Mouse (Mus musculus) cerebellum, postnatal 4 days (tissue): ENCODE measurements around the gene Ugcg.

Experiments
- DNase-seq, 2 experiments: peaks; one replicate each; pipeline ENCODE4 v3.0.0; 2022; ENCODE audit warnings: low spot score in 2 of 2, mixed read lengths in 1 of 2

Gene Ugcg

DNA sequence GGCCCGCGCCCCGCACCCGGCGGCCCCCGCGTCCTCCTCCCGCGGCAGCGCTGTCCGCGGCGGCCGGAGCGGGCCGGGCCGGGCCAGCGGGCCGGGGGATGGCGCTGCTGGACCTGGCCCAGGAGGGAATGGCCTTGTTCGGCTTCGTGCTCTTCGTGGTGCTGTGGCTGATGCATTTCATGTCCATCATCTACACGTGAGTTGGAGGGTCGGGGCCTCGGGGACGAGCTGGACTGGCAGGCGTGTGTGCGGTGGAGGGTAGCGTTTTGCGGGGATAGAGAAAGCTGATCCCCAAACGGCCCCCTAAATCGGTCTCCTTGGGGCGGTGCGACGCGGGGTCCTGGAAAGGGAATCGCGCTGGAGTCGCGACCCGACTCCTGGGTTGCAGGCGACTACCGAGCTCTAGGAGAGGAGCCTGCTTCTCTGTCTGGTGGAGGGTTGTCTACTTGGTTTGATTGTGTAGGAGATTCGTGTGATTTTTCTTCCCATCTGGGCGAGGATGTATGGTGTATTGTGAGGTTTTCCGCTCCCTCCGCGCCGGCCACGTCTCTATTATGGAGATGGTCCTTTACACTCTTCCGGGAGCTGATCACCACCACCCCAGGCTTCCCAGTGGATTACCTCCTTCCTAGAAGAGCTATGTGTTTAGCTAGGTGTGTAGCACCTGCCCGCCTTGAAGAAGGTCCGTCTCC is 635 bp downstream of the Ugcg start:
- no peak for DNase-seq

DNA sequence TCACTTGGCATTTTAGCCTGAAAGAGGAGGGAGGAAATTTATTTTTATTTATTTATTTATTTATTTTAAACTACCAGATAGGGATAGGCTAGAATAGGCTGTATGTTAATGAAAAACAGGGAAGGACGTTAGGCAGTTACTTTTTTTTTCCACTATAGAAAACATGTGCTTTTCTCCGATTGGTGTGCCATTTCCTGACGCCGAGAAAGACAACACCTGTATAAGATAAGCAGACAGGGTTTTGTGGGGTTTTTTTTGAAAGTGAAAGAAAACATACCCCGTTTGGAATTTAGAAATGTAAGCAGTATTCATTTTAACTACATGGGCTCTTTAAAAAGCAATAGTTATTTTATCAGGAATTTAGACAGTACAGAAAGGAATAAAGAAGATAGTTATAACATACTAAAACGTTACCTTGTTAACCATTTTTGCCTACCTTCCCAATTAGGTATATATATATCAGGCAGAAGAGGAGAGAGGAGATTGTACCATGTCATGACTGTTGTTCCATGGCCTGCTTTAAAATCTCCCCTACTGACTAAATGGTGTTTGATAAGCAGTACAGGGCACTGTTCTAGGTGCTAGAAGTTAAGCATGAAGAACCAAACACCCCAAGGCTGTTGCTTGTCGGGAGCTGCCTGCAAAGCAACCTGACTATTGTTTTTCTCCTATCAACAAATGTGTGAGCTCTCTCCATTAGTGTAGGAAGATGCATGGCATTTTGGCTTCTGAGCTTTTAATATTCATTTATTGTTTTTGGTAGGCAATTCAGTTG is 1.8 kb downstream of the Ugcg start:
- no peak for DNase-seq

DNA sequence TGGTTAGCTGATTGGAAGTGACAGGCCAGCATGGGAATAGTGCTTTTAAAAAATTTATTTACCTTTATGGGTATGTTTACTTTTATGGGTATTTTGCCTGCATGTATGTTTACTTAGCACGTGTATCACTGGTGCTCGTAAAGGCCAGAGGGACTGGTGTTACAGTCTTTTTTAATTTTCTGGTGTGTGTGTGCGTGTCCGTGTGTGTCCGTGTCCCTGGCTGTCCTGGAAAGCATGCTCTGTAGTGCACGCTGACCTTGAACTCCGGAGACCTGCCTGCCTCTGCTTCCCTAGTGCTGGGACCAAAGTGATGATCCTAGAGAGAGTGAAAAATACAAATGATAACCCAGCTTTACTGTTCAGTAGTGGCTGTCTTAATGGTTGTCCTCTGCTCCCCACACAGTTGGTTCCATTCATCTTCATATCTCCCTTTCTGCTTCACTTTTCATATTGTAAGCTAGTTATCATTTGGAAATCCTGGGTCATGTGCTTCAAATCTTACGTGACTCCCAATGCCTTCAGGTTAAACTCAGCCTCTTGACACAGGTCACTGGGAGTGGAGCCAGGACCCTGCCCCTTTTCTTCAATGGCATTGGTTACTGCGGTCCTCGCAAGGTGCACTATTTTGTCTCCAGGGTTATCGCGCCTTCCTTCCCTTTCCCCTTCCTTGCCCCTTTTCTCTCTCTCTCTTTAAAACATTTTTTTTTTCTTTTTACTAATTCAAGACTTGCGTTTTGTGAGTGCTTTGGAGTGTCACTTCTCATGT is 5.9 kb downstream of the Ugcg start:
- no peak for DNase-seq

DNA sequence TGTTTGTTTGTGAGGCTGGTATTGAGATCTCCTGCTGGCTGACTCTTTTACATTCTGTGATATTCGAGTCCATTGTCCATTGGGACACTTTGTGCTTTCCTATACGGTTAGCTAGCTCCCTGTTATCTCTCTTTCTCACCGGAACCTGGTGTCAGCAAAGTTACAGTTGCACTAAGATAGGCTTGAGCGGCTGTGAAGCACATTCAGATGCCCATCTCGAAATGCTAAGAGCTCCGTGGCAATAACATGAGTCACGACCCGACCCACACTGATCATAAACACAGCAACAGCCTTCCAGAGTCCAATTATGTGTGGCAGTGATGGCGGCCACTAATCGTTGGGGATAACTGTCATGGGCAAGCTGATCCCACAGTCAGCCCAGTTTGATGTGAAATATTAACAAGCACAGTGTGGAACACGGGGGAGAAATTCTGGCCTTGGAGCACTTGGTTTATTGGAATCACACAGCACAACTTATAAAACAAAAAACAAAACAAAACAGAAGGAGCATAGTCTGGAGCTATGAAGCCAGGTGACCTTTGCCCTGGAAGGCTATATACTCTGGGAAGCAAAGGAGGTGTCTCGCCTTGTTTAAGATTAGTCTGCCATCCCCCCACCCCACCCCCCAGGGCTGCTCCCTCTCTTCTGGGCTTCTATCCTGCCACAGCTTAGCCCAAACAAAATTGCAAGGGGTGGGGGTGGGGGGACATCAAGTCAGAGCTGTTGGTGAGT is 7.5 kb downstream of the Ugcg start:
- no peak for DNase-seq

DNA sequence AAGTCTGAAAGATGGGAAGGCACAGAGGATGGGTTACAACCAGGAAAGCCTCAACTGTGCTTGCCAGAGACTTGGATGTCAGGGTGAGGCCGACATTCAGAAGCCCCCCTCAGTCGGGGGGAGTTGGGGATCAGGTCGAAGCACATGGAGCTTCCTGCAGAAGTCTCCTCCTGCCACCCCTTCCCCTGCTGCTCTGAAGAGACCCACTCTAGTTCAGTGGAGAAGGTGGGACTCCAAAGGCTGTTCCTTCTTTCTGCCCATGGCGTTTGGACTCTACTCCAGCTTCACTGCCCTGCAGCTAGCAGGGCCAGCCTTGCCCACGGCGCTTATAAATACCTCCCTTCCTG is 8.0 kb downstream of the Ugcg start:
- no peak for DNase-seq

DNA sequence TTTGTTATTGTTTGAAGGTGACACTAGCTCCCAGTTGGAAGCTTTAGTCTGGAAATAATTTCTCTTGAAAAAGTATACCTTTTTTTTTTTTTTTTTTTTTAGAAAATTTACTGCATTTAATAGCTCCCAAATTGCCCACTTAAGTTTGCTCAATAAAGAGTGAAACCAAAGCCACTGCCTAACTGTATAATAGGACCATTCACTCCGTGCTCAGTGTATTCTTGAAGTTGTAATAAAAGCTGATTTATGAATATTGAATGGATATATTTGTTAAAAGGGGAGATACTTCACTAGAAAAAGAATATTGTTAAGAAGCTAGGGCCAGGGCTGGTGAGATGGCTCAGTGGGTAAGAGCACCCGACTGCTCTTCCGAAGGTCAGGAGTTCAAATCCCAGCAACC is 8.4 kb downstream of the Ugcg start:
- DNase-seq = no peak

DNA sequence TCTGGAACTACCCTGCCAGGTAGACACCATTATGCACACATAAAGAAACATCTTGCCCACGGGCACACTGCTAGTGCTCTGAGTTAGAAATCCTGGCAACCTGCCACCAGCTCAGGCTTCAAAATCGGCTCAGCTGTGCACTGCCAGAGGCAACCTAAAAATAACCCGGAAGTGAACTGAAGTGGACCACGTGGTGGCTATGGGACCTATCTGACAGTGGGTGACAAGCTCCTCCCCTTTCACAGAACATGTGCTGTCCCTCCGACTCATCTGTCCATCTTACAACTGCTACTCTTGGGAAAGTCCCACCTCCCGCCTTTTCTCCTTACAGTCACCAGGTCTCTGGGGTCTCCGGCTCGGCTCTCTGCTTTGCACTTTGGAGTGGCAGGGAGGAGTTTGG is 10.3 kb downstream of the Ugcg start:
- peak in 1 of 2 experiments; percentile 35 for DNase-seq

DNA sequence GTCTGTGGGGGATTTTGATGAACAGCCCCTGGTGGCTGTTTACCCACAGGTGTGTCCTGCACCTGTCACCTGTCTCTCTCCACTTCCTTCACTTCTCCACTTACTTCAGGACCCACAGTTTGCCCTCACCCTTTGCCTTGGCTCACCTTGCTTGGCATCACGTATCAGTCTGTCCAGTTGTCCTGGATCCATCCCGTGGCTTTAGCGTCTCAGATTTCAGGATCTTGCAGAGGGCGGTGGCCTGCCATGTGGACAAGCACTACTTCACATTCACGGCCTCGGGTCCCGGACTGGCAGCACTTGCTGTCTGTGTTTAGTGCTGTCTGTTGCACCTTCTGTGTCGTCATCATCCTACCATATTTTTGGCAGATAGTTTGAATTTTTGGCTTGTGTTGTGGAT is 10.7 kb downstream of the Ugcg start:
- no peak for DNase-seq

DNA sequence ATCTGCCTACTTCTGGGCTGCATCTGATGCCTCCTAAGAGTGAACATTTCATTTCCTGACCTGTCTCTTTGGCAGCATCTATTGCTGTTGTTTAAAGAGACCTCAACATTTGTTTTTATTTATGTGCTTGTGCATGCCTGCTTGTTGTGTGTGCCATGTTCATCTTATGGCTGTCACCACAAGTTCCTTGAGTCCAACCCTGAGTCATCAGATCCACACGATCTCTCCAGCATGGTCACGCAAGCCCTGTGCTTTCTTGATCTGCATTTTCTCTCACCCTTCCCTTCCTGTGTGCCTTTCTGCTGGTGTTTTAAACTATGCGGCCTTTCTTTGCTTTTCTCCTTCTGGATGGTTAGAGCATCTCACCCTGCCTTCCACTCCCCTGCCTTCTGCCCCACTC is 11.6 kb downstream of the Ugcg start:
- DNase-seq = no peak

DNA sequence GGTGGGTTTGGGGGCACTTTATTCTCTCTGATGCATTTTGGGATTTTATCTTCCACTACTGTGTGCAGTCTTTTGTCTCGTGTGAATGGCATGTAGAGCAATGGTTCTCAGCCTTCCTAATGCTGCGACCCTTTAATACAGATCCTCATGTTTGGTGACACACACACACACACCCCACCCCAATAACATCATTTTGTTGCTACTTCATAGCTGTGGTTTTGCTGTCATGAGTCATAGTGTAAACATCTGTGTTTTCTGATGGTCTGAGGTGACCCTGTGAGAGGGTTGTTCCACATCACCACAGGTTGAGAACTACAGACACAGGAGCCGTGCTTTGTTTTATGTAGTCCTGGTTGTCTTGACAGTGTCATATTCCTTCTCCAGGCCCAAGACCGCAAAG is 15.6 kb downstream of the Ugcg start:
- DNase-seq = no peak

DNA sequence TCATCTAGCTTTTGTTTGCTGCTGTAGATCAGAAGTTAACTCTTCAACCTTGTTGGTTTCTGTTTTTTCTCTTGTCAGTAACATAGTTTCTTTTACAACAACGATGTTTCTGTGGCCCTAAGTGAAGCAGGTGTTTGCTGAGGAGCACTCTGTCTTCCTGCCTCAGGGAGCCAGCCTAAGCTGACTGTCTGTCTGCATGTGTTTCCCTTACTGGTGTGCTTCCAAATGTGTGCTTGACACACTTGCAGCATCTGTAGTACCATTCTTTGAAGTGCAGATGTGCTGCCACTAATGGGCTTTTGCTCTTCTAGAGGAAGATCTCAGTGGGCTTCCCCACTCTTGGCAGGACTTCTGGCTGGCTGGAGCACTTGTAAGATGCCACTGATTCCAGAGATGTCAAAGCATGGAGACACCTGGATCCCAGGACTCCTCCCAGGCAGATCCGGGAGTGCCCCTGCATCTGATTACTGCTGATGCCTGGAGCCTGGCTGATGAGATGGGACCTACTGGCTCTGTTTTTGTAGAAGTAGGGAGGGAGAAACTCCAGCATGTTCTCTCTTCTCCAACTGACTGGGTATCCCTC is 16.8 kb downstream of the Ugcg start:
- DNase-seq = no peak

DNA sequence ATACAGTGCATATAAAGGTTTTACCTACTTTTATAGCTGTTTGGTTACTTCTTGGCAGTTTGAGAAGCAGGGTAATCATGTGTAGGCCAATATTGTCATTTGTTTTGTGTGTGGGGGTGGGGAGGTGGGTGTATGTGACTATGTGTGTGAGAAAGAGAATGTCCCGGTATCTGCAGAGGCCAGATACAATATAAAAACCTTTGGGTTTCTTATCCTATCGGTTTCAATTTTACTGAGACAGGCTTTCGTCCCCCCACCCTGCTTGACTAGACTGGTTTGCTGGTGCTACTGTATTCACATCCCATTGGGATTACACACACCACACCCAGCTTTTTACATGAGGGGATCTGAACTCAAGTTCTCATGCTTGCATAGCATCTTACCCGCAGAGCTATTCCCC is 17.5 kb downstream of the Ugcg start:
- no peak for DNase-seq

DNA sequence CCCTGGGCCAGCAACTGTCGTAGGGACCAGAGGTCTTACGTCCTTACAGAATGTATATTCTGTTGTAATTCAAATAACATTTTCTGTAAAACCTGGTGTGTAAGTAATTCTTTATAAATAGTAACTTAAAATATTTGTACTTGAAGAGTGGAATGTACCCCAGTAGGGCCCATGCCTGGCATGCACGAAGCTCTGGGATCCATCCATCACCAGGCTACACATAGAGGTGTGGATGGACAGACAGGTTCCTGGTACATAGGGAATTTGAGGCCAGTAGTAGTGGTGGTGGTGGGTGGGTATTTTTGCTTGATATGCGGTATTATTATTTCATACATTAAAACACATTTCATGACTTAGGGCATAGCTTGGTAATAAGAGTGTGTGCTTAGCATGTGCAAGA is 19.6 kb downstream of the Ugcg start:
- DNase-seq = no peak

DNA sequence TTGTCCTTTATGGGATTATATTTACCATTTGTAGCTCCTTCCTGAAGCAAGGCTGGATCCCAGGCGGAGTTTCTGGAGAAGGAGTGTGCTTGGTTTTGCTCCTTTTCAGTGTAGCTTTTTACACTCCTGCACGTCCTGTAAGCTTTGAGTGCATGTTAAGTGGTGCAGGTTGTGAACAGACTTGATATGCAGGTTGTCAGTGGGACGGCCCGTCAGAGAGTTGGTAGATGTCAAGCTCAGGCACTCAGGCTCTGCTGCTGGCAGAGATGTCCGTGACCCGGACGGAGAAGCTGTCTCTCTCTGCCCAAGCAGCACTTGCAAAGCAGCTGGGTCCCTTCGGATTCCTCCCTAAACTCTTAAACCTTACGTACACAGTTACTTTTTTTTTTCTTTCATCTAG is 22.1 kb downstream of the Ugcg start:
- DNase-seq = no peak

DNA sequence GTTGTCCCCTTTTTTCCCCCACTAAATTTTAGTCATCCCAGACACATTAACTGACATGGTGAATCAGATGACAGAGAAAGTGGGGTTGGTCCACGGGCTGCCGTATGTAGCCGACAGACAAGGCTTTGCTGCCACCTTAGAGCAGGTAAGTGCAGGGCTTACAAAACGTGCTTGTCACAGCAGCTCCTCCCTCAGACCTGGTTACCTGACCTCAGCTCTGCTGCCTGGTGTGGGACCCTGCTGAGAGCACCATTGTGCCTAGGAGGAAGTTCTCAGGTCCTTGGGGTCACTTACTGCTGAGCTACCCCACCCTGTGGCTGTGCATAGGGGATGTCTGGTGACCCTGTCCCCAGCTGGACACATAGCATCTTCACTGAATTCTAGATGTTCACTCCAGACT is 24.8 kb downstream of the Ugcg start:
- DNase-seq = no peak

DNA sequence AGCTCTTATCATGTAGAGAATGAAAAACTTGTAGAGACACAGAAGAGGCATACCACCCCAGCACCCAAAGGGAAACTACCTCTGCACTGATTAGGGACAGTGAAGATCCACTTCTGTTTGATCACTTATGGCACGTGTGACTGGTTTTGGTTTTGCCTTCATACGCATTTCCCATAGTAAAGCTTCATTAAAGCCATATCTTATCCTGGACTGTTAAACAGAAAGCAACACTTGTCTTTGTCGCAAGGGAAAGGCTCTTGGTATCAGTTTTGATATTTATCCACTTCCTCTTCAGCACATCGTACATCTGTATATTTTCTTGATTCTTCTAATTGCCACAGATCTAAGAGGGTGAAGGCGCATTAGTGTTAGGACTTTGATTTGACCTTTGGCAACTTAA is 25.6 kb downstream of the Ugcg start:
- no peak for DNase-seq

DNA sequence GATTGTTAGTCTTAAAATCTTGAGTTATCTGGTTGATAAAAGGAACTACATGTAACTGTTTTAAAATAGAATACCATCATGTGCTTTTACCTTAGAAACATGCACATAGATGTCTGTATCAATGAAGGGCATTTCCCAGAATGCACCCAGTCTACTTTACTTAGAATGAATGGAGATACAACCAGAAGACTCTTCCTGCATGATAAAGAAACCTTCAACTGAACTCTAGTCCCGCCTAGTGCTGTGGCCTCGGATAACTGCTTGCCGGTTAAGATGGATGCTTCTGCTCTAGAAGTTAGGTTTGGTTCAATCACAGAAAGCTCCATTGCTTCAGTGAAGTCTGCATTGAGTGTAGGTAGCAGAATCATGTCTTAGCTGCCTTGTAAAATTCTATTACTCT is 26.5 kb downstream of the Ugcg start:
- DNase-seq = no peak

DNA sequence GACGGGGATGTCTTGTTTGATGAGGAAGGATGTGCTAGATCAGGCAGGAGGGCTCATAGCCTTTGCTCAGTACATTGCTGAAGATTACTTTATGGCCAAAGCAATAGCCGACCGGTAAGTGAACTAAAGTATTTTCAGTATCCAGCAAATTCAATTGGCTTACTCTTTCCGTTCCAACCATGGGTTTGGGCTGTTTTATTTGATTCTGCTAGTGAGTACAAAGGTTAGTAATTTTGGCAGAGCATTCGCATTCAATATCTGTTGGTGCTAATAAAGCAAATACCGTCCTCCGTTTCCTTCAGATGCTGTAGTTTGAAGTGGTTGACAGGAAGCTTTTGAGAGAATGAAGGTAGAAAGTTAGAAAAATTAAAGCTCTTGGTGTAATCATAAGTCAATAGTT is 28.0 kb downstream of the Ugcg start:
- no peak for DNase-seq

DNA sequence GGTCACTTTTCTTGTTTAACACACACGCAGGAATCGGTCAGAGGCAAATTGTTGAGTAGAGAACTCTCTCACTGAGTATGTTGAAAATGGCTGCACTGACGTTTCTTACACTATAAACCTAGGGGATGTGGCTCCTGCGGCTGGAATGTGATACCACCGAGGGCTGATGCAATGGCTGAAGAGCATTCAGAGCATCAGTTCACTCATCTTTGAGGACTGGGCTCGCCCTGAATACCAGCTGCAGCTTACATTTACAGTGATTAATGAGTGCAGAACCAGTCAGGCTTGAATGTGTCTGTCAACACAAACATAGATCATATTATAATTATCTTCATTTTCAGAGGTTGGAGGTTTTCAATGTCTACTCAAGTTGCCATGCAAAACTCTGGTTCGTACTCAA is 29.1 kb downstream of the Ugcg start:
- DNase-seq = no peak

DNA sequence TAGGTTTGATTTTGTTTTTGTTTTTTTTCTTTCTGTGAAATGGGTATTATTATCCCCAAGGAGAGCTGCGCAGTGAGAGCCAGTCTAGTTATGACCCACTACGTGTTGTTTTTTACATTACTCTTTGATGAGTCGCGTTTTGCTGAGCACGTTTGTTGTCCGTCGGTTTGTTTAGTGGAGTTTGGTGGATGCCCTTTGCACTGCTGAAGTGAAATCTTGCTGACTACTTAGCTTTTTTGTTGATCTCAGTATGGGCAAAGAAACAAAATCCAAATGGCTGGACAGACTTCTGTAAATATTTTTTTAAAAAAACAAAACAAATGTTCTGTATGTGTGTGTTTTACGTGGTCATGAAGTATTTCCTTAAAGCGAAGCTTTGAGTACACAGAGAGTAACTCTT is 33.2 kb downstream of the Ugcg start:
- DNase-seq = no peak

DNA sequence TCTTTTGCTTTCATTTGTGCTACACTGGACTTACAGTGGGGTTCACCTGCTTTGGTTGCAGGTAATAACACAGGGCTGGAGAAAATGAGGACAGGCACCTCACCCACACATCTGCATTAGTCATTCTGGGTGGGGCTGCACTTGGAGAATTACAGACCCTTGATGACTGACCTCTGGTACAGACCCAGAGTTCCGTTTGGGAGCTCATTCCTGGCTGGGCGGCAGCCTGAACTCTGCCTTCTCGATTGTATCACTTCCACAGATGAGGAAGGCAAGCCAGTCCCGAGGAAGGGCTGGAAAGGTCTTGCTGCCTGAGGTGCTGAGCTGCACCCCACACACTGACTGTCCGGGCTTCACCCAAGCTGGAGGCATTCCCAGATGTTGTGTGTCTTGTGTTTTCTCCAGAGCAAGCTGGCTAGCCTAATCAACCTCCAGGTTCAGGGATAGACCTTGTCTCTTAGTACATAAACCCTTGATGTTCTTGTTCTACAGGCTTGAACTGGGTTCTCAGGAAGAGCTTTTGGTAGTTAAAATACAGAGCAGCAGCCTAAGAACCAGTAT is 34.1 kb downstream of the Ugcg start:
- no peak for DNase-seq

DNA sequence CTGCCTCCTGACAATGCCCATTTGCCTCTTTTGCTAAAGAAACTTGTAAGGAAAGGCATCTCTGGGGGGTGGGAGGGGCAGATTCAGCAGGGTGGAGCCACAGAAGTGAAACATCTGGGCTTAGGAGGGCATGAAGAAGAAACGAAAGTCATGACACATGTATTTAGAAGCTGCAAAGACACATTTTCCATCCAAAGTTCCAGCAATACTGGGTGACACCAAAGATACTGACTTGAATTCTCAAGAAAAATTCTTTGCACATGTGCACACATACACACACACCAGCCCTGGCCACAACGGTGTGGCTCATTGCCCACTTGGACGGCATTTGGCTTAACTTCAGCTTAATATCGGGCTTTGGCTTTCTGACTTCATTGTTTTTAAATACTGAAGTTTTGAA is 35.8 kb downstream of the Ugcg start:
- DNase-seq = no peak
